11 mouse cellular contexts compared by ENCODE assay signal in the genomic region with DNA sequence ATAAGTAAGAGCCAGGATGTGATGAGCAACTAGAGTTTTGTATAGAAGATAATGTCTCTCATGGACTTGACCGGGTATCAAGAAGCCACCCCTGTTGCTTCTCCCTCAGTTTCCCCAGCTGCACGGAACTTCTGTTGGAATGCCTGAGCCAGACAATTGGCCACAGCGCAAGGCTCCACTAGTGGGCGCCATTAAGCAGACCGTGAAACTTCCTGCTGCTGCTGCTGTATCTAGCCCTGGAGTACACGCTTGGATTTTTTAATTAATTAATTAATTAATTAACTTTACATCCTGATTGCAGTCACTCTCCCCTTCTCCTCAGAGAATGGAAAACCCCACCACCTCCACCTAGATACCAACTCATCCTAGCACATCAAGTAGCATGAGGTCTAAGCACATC. TPM values are rescaled to one million over a fixed set of nuclear protein-coding genes. Genes with fewer than 3 reads are reported as not detected.
DNase-seq lines count a peak whose midpoint lies in the region; ATAC-seq and TF ChIP-seq lines count a peak whose summit lies in the region.
"Had no signal": no experiment of that assay in that cellular context is flagged by ENCODE, and none has a peak within 500 bp of the region (broad histone marks: within the 10 kb centered on the region; RNA-seq: fewer than 3 reads in every experiment).

No protein-coding gene starts in this region.

- 34% methylated on average over 6 of the region's 6 CpGs for WGBS in cerebellum, adult 2 months

- H3K4me1 ChIP-seq in cerebellum, adult 2 months (ENCODE audit: control insufficient read depth, insufficient read depth, low read length) = no peaks in the 10 kb centered on the region

- intact Hi-C loops in left cerebral cortex, adult 2 months (cut with DNase I) = loop anchor here (1.0 kb wide), 1 partner anchor 172 kb away; no protein-coding TSS in a partner anchor
- intact Hi-C loops in left cerebral cortex, postnatal 36 days (cut with DNase I) = no loop called here

- DNase-seq in cerebellum, adult 2 months = peak in 1 of 2 experiments; percentile 19
- DNase-seq in left cerebral cortex, adult 2 months (ENCODE audit: extremely low spot score in 1 of 2, low spot score in 2 of 2) = peak; percentile 24 to 44
- no peak for DNase-seq in left cerebral cortex, postnatal 36 days (ENCODE audit: low spot score in 2 of 2)
- peak; percentile 46 for DNase-seq in NIH3T3 (ENCODE audit: low read depth)
- DNase-seq in yolk sac, embryonic 10.5 days (ENCODE audit: low spot score) = no peak

- peak; percentile 46; the same call in 1 of the 2 replicates for TF ChIP-seq CTCF in cerebellum, adult 2 months (IDR thresholded peaks at IDR 0.05; ENCODE audit: borderline replicate concordance, insufficient read depth, low read depth, low read length)
- peak; percentile 63 for TF ChIP-seq CTCF in left cerebral cortex, adult 2 months (IDR thresholded peaks at IDR 0.05)

- ATAC-seq in cerebellum, adult (ENCODE audit: insufficient number of reproducible peaks, low FRiP score, low TSS enrichment) = no peak
- peak; percentile 69 for ATAC-seq in granulocyte monocyte progenitor cell, adult 5-6 weeks (replicated peaks; ENCODE audit: poor library complexity, severe bottlenecking)
- 0 out of 2 replicates have a peak, but pooled peaks have one; percentile 55 for ATAC-seq in megakaryocyte progenitor cell, adult 5-6 weeks (replicated peaks; ENCODE audit: poor library complexity)

- no peaks in the 10 kb centered on the region for H3K27me3 ChIP-seq in cerebellum, adult 2 months (ENCODE audit: control insufficient read depth, insufficient read depth, low read length)

- no peak for TF ChIP-seq POLR2A in cerebellum, adult 2 months (IDR thresholded peaks at IDR 0.05; ENCODE audit: borderline replicate concordance, insufficient read depth, low read length)

- H3K27ac ChIP-seq in cerebellum, adult 2 months (ENCODE audit: insufficient read depth, low read length) = no peak overlapping the region
- no peak overlapping the region for H3K27ac ChIP-seq in left cerebral cortex, adult 2 months

- no peak overlapping the region for H3K4me3 ChIP-seq in cerebellum, adult 2 months (replicated peaks; ENCODE audit: insufficient read depth, low read depth, low read length)
- H3K4me3 ChIP-seq in left cerebral cortex, adult 2 months = no peak overlapping the region

RNA-seq across cellular contexts. Expression of a gene that starts 14.8 kb away (rescaled TPM):
- polyA plus RNA-seq in cerebellum, adult 2 months (2012; rRNA removed) = not detected in 2 replicates
- not detected for total RNA-seq in left cerebral cortex, adult 2 months (2021)
- not detected for total RNA-seq in left cerebral cortex, postnatal 36 days (2021)
- not detected in 2 replicates for total RNA-seq in granulocyte monocyte progenitor cell, adult 5-6 weeks (2014; fragmentation: Nextera tagmentation)
- total RNA-seq in granulocyte monocyte progenitor cell, adult 5-6 weeks (2017) = not detected in 2 replicates
- not detected in 2 replicates for total RNA-seq in megakaryocyte progenitor cell, adult 5-6 weeks (2015)
- not detected in 2 replicates for total RNA-seq in megakaryocyte progenitor cell, adult 5-6 weeks (2017)
- polyA plus RNA-seq: frontal cortex, adult 2 months; G1E; limb, embryonic 14.5 days had no signal

RNA-seq across cellular contexts. Expression of a gene that starts 40.8 kb away (rescaled TPM):
- polyA plus RNA-seq in cerebellum, adult 2 months (2012; rRNA removed) = 9.5 and 11.3 TPM in 2 replicates
- total RNA-seq in left cerebral cortex, adult 2 months (2021) = 1 to 10 TPM; 6.8 to 7.3 TPM
- total RNA-seq in left cerebral cortex, postnatal 36 days (2021) = 1 to 10 TPM; 6.6 to 6.8 TPM
- total RNA-seq in granulocyte monocyte progenitor cell, adult 5-6 weeks (2014; fragmentation: Nextera tagmentation) = 1.3 TPM in 1 of 2 replicates, not detected in the other
- total RNA-seq in granulocyte monocyte progenitor cell, adult 5-6 weeks (2017) = 0.22 and 0.57 TPM in 2 replicates
- total RNA-seq in megakaryocyte progenitor cell, adult 5-6 weeks (2015) = 0.67 and 0.95 TPM in 2 replicates
- not detected in 2 replicates for total RNA-seq in megakaryocyte progenitor cell, adult 5-6 weeks (2017)
- polyA plus RNA-seq: G1E had no signal

RNA-seq across cellular contexts. Expression of a gene that starts 46.2 kb away (rescaled TPM):
- polyA plus RNA-seq in cerebellum, adult 2 months (2012; rRNA removed) = 4.9 and 5.1 TPM in 2 replicates
- total RNA-seq in left cerebral cortex, adult 2 months (2021) = 1 to 10 TPM; 3.8 to 5.1 TPM
- total RNA-seq in left cerebral cortex, postnatal 36 days (2021) = 1 to 10 TPM; 2.9 to 4.3 TPM
- 10.1 and 15.3 TPM in 2 replicates for total RNA-seq in granulocyte monocyte progenitor cell, adult 5-6 weeks (2014; fragmentation: Nextera tagmentation)
- 15.6 and 21.7 TPM in 2 replicates for total RNA-seq in granulocyte monocyte progenitor cell, adult 5-6 weeks (2017)
- 8.4 and 10.1 TPM in 2 replicates for total RNA-seq in megakaryocyte progenitor cell, adult 5-6 weeks (2015)
- 15.4 and 15.7 TPM in 2 replicates for total RNA-seq in megakaryocyte progenitor cell, adult 5-6 weeks (2017)
- total RNA-seq: G1E had no signal

Comparison
In these comparisons a context has a peak if more than half of its experiments do, and no peak if none do; other contexts are left out.
1. DNase-seq: peak in left cerebral cortex, adult 2 months (2 of 2) and NIH3T3 (single experiment); none in left cerebral cortex, postnatal 36 days (0 of 2) and yolk sac, embryonic 10.5 days (single experiment).